Mouse (Mus musculus) MEL (cell line): ENCODE data around the gene Sec14l4. TPM values are rescaled to one million over a fixed set of nuclear protein-coding genes. Genes with fewer than 3 reads are reported as not detected.

Experiments
- DNase-seq: peaks from one replicate; pipeline ENCODE4 v3.0.0; 2011; ENCODE audit warnings: low read depth, low spot score
- H3K27ac ChIP-seq: 2 replicates; pipeline ENCODE4 v1.5.1; 2012; ENCODE audit warnings: low read depth, mild to moderate bottlenecking, control low read depth, low read length, moderate library complexity; ENCODE audit not compliant: control insufficient read depth
- H3K27me3 ChIP-seq, 2 experiments: fragments of 150-350 bp in 1 of 2; sonication (generic) in 1 of 2; 2 replicates each; pipeline ENCODE4 v1.6.1; 2012; ENCODE audit warnings: low read length in 2 of 2, mild to moderate bottlenecking in 2 of 2, improper control_type of control experiment in 1 of 2, moderate library complexity in 1 of 2; ENCODE audit not compliant: insufficient read depth in 2 of 2, control insufficient read depth in 1 of 2
- H3K36me3 ChIP-seq, 2 experiments: 2 replicates each; pipeline ENCODE4 v1.6.1; 2012 to 2014; ENCODE audit warnings: low read length in 2 of 2, improper control_type of control experiment in 1 of 2, inconsistent platforms in 1 of 2, mild to moderate bottlenecking in 1 of 2; ENCODE audit not compliant: insufficient read depth in 2 of 2, control insufficient read depth in 1 of 2
- H3K4me1 ChIP-seq, 2 experiments: fragments of 150-350 bp in 1 of 2; sonication (generic) in 1 of 2; 2 replicates each; pipeline ENCODE4 v1.6.1; 2012; ENCODE audit warnings: low read length in 2 of 2, improper control_type of control experiment in 1 of 2, mild to moderate bottlenecking in 1 of 2; ENCODE audit not compliant: insufficient read depth in 2 of 2, control insufficient read depth in 1 of 2
- H3K4me3 ChIP-seq, 2 experiments: fragments of 150-350 bp in 1 of 2; sonication (generic) in 1 of 2; 2 replicates each; pipeline ENCODE4 v1.5.1; 2012; ENCODE audit warnings: low read depth in 2 of 2, low read length in 2 of 2, mild to moderate bottlenecking in 2 of 2, moderate library complexity in 2 of 2, control low read depth in 1 of 2, improper control_type of control experiment in 1 of 2; ENCODE audit not compliant: control insufficient read depth in 1 of 2, insufficient read depth in 1 of 2
- H3K79me2 ChIP-seq: 2 replicates; pipeline ENCODE4 v1.6.1; 2012; ENCODE audit warnings: mild to moderate bottlenecking, low read length, moderate library complexity; ENCODE audit not compliant: control insufficient read depth, poor library complexity, insufficient read depth
- H3K9ac ChIP-seq: 2 replicates; pipeline ENCODE4 v1.6.1; 2012; ENCODE audit warnings: low read depth, mild to moderate bottlenecking, control low read depth, low read length, moderate library complexity; ENCODE audit not compliant: control insufficient read depth, poor library complexity, severe bottlenecking
- H3K9me3 ChIP-seq: fragments of 150-350 bp; sonication (generic); replicated peaks from 2 replicates; pipeline ENCODE4 v1.6.1; 2012; ENCODE audit warnings: mild to moderate bottlenecking, low read length, improper control_type of control experiment, moderate library complexity; ENCODE audit not compliant: insufficient read depth
- CHD1 ChIP-seq: IDR thresholded peaks from 2 replicates; pipeline ENCODE4 v1.6.1; 2012; ENCODE audit warnings: low read depth, mild to moderate bottlenecking, inconsistent platforms, low read length, improper control_type of control experiment
- E2F4 ChIP-seq: IDR thresholded peaks from 2 replicates; pipeline ENCODE4 v1.6.1; 2011; ENCODE audit warnings: low read depth, low read length, improper control_type of control experiment, borderline replicate concordance
- ELF1 ChIP-seq: IDR thresholded peaks from 2 replicates; pipeline ENCODE4 v1.6.1; 2014; ENCODE audit warnings: low read depth, mild to moderate bottlenecking, inconsistent platforms, low read length, improper control_type of control experiment, moderate library complexity
- GATA1 ChIP-seq: IDR thresholded peaks from 2 replicates; pipeline ENCODE4 v1.6.1; 2011; ENCODE audit warnings: low read depth, low read length, improper control_type of control experiment
- HCFC1 ChIP-seq: IDR thresholded peaks from 2 replicates; pipeline ENCODE4 v1.6.1; 2012; ENCODE audit warnings: low read depth, mild to moderate bottlenecking, inconsistent platforms, low read length, improper control_type of control experiment, moderate library complexity
- JUND ChIP-seq: IDR thresholded peaks from 2 replicates; pipeline ENCODE4 v1.6.1; 2011; ENCODE audit warnings: low read depth, mild to moderate bottlenecking, improper control_type of control experiment, low read length
- KAT2A ChIP-seq: conservative IDR thresholded peaks from 2 replicates; pipeline ENCODE4 v1.6.1; 2012; ENCODE audit warnings: low read depth, low read length, improper control_type of control experiment, inconsistent platforms
- MAX ChIP-seq: IDR thresholded peaks from 2 replicates; pipeline ENCODE4 v1.6.1; 2011; ENCODE audit warnings: low read length, improper control_type of control experiment
- MAZ ChIP-seq: IDR thresholded peaks from 2 replicates; pipeline ENCODE4 v1.6.1; 2012; ENCODE audit warnings: low read depth, mild to moderate bottlenecking, inconsistent platforms, low read length, improper control_type of control experiment
- MXI1 ChIP-seq: IDR thresholded peaks from 2 replicates; pipeline ENCODE4 v1.6.1; 2011; ENCODE audit warnings: mild to moderate bottlenecking, low read depth, low read length, improper control_type of control experiment
- MYB ChIP-seq: IDR thresholded peaks from 2 replicates; pipeline ENCODE4 v1.6.1; 2011; ENCODE audit warnings: mild to moderate bottlenecking, low read depth, low read length, improper control_type of control experiment
- MYC ChIP-seq: IDR thresholded peaks from 2 replicates; pipeline ENCODE4 v1.6.1; 2011; ENCODE audit warnings: low read depth, mild to moderate bottlenecking, low read length, improper control_type of control experiment, moderate library complexity
- NRF1 ChIP-seq: IDR thresholded peaks from 2 replicates; pipeline ENCODE4 v1.6.1; 2014; ENCODE audit warnings: low read depth, mild to moderate bottlenecking, inconsistent platforms, low read length, improper control_type of control experiment, moderate library complexity; ENCODE audit not compliant: poor library complexity, insufficient read depth, severe bottlenecking
- POLR2A ChIP-seq, 2 experiments: IDR thresholded peaks; 2 replicates each; pipeline ENCODE4 v1.6.1; 2011 to 2012; ENCODE audit warnings: low read length in 2 of 2, mild to moderate bottlenecking in 2 of 2, control low read depth in 1 of 2, improper control_type of control experiment in 1 of 2, low read depth in 1 of 2, moderate library complexity in 1 of 2; ENCODE audit not compliant: control insufficient read depth in 1 of 2, insufficient read depth in 1 of 2, poor library complexity in 1 of 2
- POLR2AphosphoS5 ChIP-seq: IDR thresholded peaks from 2 replicates; pipeline ENCODE4 v1.6.1; 2012; ENCODE audit warnings: low read depth, borderline replicate concordance, mild to moderate bottlenecking, inconsistent platforms, low read length, moderate library complexity, mixed read lengths
- RCOR1 ChIP-seq: IDR thresholded peaks from 2 replicates; pipeline ENCODE4 v1.6.1; 2012; ENCODE audit warnings: low read depth, mild to moderate bottlenecking, inconsistent platforms, low read length, improper control_type of control experiment
- SIN3A ChIP-seq: IDR thresholded peaks from 2 replicates; pipeline ENCODE4 v1.6.1; 2012; ENCODE audit warnings: low read length, improper control_type of control experiment, inconsistent platforms
- SMC3 ChIP-seq: IDR thresholded peaks from 2 replicates; pipeline ENCODE4 v1.6.1; 2011; ENCODE audit warnings: low read depth, low read length, improper control_type of control experiment
- TAL1 ChIP-seq: IDR thresholded peaks from 2 replicates; pipeline ENCODE4 v1.6.1; 2012; ENCODE audit warnings: mild to moderate bottlenecking, inconsistent platforms, low read length, moderate library complexity, mixed read lengths
- TBP ChIP-seq: IDR thresholded peaks from 2 replicates; pipeline ENCODE4 v1.8.0; 2011; ENCODE audit warnings: low read depth, low read length, improper control_type of control experiment
- TCF12 ChIP-seq: IDR thresholded peaks from 2 replicates; pipeline ENCODE4 v1.6.1; 2014; ENCODE audit warnings: low read depth, mild to moderate bottlenecking, inconsistent platforms, low read length, improper control_type of control experiment, moderate library complexity
- USF1 ChIP-seq: IDR thresholded peaks from 2 replicates; pipeline ENCODE4 v1.6.1; 2014; ENCODE audit warnings: low read depth, mild to moderate bottlenecking, inconsistent platforms, low read length, improper control_type of control experiment, moderate library complexity
- USF2 ChIP-seq, 2 experiments: IDR thresholded peaks; 2 replicates each; pipeline ENCODE4 v1.6.1; 2011 to 2012; ENCODE audit warnings: improper control_type of control experiment in 2 of 2, low read length in 2 of 2, borderline replicate concordance in 1 of 2, inconsistent platforms in 1 of 2, low read depth in 1 of 2, mild to moderate bottlenecking in 1 of 2; ENCODE audit not compliant: insufficient read depth in 1 of 2
- polyA plus RNA-seq, 2 experiments: library from polyadenylated mRNA; stranded (reverse) in 1 of 2; unstranded in 1 of 2; fragments of >175 nt in 1 of 2; fragments of >200 nt in 1 of 2; gene quantifications; 2 replicates each; pipeline versions ENCODE4 v1.2.1 to v1.2.4; 2012; ENCODE audit warnings: low replicate concordance in 2 of 2, low read depth in 1 of 2; ENCODE audit not compliant: insufficient read length in 2 of 2, insufficient read depth in 1 of 2, missing spikeins in 1 of 2
- total RNA-seq: library from RNA; depleted of rRNA; stranded (reverse); fragments of 300-350 nt; gene quantifications from 2 replicates; pipeline ENCODE4 v1.2.3, GENCODE M21; 2012

The Sec14l4 gene
- total and polyA plus RNA-seq, 3 experiments = not detected

GRCm38 (mm10) chr11:4036365-4037084 is 5.3 kb downstream of the Sec14l4 start:
- Histone ChIP-seq H3K9ac (no peak overlapping the region), H3K4me3 (no peak overlapping the region), H3K27me3 (peaks cover 0 to 2% of the 10 kb centered on the region in 2 experiments; a peak in 3 of 4 replicates), H3K27ac (no peak overlapping the region), H3K79me2 (no peaks in the 10 kb centered on the region), H3K9me3 (no peaks in the 10 kb centered on the region), H3K36me3 (peaks cover 0 to 7% of the 10 kb centered on the region in 2 experiments; a peak in 2 of 4 replicates), H3K4me1 (peaks cover 0 to 12% of the 10 kb centered on the region in 2 experiments; a peak in 2 of 4 replicates)
- DNase-seq = no peak
- TF ChIP-seq ELF1 (no peak), KAT2A (no peak), MAZ (no peak), POLR2AphosphoS5 (no peak), TAL1 (no peak), TCF12 (no peak), MXI1 (no peak), USF1 (no peak), MAX (no peak), E2F4 (no peak), SIN3A (no peak), CHD1 (no peak), TBP (no peak), MYC (no peak)

- TF ChIP-seq POLR2A (IDR thresholded peaks at IDR 0.05; ENCODE audit: control insufficient read depth in 1 of 2, insufficient read depth in 1 of 2, low read depth in 1 of 2, low read length in 2 of 2, poor library complexity in 1 of 2) (no peak), SMC3 (no peak), GATA1 (no peak), USF1 (no peak), CHD1 (no peak), USF2 (IDR thresholded peaks at IDR 0.05; ENCODE audit: borderline replicate concordance in 1 of 2, insufficient read depth in 1 of 2, low read depth in 1 of 2, low read length in 2 of 2) (no peak), JUND (no peak), HCFC1 (no peak), TCF12 (no peak), MYC (no peak), NRF1 (no peak), RCOR1 (no peak), KAT2A (no peak), MYB (no peak), TAL1 (no peak)
- H3K27me3 ChIP-seq = peaks cover 0 to 2% of the 10 kb centered on the region in 2 experiments; a peak in 3 of 4 replicates
- no peak overlapping the region for H3K27ac ChIP-seq
- DNase-seq = no peak
- no peaks in the 10 kb centered on the region for H3K36me3 ChIP-seq
- H3K9ac ChIP-seq = no peak overlapping the region
- no peaks in the 10 kb centered on the region for H3K9me3 ChIP-seq
- H3K4me1 ChIP-seq = peaks cover 0 to under 1% of the 10 kb centered on the region in 2 experiments; a peak in 1 of 4 replicates
- H3K4me3 ChIP-seq = no peak overlapping the region
- H3K79me2 ChIP-seq = no peaks in the 10 kb centered on the region
These were observed 8.7 kb downstream of the Sec14l4 start for GRCm38 (mm10) chr11:4039951-4040350.
